Mouse (Mus musculus) C2C12 (cell line): ENCODE measurements around the gene Serpinf2. TPM values are rescaled to one million over a fixed set of nuclear protein-coding genes. Genes with fewer than 3 reads are reported as not detected.
A peak's percentile ranks its signal among the peaks of the same experiment; 100 is the strongest.

Experiments
- H3K27me3 ChIP-seq: one replicate; pipeline ENCODE4 v1.6.1; 2011; ENCODE audit not compliant: control insufficient read depth, insufficient read depth, insufficient read length
- H3K36me3 ChIP-seq: one replicate; pipeline ENCODE4 v1.6.1; 2011; ENCODE audit not compliant: control insufficient read depth, insufficient read depth
- H3K4me3 ChIP-seq: one replicate; pipeline ENCODE4 v1.5.1; 2011; ENCODE audit warnings: mild to moderate bottlenecking, control low read depth; ENCODE audit not compliant: poor library complexity, insufficient read depth, severe bottlenecking
- H3K79me2 ChIP-seq: one replicate; pipeline ENCODE4 v1.6.1; 2011; ENCODE audit not compliant: control insufficient read depth, insufficient read depth
- H3K79me3 ChIP-seq: one replicate; pipeline ENCODE4 v1.6.1; 2011; ENCODE audit warnings: low read depth, control low read depth
- H3ac ChIP-seq: one replicate; pipeline ENCODE3; 2011; ENCODE audit warnings: low read depth; ENCODE audit not compliant: control insufficient read depth, insufficient read length
- CEBPB ChIP-seq: IDR thresholded peaks from one replicate; pipeline ENCODE4 v1.6.1; 2011; ENCODE audit warnings: low read depth, mild to moderate bottlenecking, control low read depth, moderate library complexity
- CTCF ChIP-seq: IDR thresholded peaks from one replicate; pipeline ENCODE4 v1.5.1; 2011; ENCODE audit not compliant: control insufficient read depth, insufficient read depth, insufficient read length
- FOSL1 ChIP-seq: IDR thresholded peaks from one replicate; pipeline ENCODE4 v1.8.0; 2011; ENCODE audit warnings: mild to moderate bottlenecking, low read length; ENCODE audit not compliant: poor library complexity, insufficient read depth, severe bottlenecking
- MAX ChIP-seq: IDR thresholded peaks from one replicate; pipeline ENCODE4 v1.6.1; 2011; ENCODE audit warnings: mild to moderate bottlenecking, control low read depth
- MYOD1 ChIP-seq: IDR thresholded peaks from one replicate; pipeline ENCODE4 v1.6.1; 2011; ENCODE audit warnings: low read depth; ENCODE audit not compliant: control insufficient read depth, insufficient read length
- MYOG ChIP-seq: IDR thresholded peaks from one replicate; pipeline ENCODE4 v1.6.1; 2011; ENCODE audit not compliant: control insufficient read depth, insufficient read length; ENCODE audit errors: extremely low read depth
- USF1 ChIP-seq: IDR thresholded peaks from one replicate; pipeline ENCODE4 v1.6.1; 2011; ENCODE audit warnings: low read depth, mild to moderate bottlenecking, control low read depth, moderate library complexity
- polyA plus RNA-seq: library from polyadenylated mRNA; unstranded; fragments of >200 nt; fragmentation: generic; extraction: Trizol; gene quantifications from one replicate; pipeline ENCODE4 v1.2.1, GENCODE M21; 2012; ENCODE audit warnings: missing spikeins

Gene Serpinf2
- polyA plus RNA-seq, 1 experiment = 0.07 TPM

DNA sequence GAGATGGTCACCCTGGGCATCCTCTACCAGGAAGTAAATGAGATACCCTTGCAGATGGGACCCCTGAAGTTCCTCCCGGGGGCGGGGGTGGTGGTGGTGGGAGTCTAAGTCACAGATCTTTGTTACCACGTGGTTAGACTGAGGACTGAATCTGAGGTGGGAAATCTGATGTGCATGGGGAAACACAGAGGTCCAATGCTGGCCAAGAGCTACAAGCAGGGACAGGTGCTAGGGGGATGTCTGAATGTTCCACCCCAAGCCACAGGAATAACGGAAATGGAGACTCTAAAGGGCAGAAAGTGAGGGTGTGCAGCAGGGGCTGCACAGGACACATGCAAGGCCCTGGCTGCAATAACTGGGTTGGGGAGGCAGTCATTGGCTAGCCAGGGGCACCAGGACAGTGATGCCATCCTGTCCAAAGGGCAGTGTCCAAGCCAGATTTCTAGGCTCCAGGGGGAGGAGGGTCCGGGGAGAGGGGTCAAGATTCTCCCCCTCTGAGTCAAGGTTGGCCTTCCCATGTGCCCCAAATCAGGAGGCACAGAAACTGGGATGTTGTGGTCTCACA, 18.5 kb downstream of the Serpinf2 start:
- Histone ChIP-seq H3K4me3 (peak overlapping the region; percentile 59), H3K79me2 (peaks cover 47% of the 10 kb centered on the region)
- TF ChIP-seq USF1 (no peak), MAX (no peak), MYOD1 (peak; percentile 45), FOSL1 (no peak)

DNA sequence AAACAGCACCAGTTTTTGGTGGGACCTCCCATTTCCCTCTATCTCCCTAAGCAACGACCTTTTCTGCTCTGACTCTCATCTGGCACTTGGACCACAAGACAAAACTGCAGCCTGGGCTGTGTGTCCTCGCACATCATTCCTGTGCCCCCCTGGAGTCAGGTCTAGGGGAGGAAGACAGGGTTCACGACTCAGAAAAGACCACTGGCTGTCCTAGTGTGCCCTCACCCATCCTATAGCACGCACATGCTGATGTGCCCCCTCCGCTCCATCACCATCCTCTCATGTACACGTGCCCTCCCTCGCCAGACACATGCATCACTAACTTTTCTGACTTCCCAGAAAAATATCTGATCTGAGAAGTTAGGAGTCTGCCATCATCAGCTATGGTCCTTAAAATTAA, 19.4 kb downstream of the Serpinf2 start:
- H3K36me3 ChIP-seq = peaks cover 17% of the 10 kb centered on the region
- no peak overlapping the region for H3ac ChIP-seq
- H3K27me3 ChIP-seq = no peaks in the 10 kb centered on the region
- H3K79me3 ChIP-seq = peaks cover 25% of the 10 kb centered on the region
- no peak overlapping the region for H3K4me3 ChIP-seq
- peaks cover 47% of the 10 kb centered on the region for H3K79me2 ChIP-seq
- TF ChIP-seq CEBPB (no peak), MYOD1 (no peak), FOSL1 (no peak), MAX (no peak), USF1 (no peak), CTCF (no peak), MYOG (no peak)

More for the DNA sequence above, 18.5 kb downstream of the Serpinf2 start:
- Histone ChIP-seq H3ac (peak overlapping the region; percentile 91), H3K79me3 (peaks cover 25% of the 10 kb centered on the region), H3K27me3 (no peaks in the 10 kb centered on the region), H3K36me3 (peaks cover 16% of the 10 kb centered on the region)

- Histone ChIP-seq H3ac (no peak overlapping the region), H3K79me3 (peaks cover 19% of the 10 kb centered on the region), H3K79me2 (peaks cover 32% of the 10 kb centered on the region), H3K27me3 (no peaks in the 10 kb centered on the region), H3K36me3 (peaks cover 50% of the 10 kb centered on the region), H3K4me3 (no peak overlapping the region)
- TF ChIP-seq CTCF (no peak), FOSL1 (no peak), MAX (no peak), CEBPB (no peak), USF1 (no peak), MYOG (no peak), MYOD1 (no peak)
Measured at GRCm38 (mm10) chr11:75415994-75416393, 23.4 kb downstream of the Serpinf2 start.

DNA sequence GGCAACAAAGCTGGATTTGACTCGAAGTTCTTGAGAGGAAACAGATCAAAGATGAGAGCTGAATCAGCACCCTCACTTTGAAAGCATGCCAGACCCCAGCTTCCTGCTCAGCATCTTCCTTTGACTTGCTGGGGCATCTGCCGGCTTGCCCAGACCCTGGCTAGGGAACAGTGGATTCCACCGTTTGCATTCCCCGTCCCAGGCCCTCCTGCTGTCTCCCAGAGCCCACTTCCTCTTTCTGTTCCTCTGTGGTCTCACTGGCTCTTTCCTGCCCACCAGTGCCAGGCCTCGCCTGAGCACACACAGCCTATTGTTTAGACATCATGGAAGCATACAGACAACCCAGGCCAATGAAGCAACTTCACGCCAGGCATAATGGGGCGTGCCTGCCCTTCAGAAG, 24.3 kb downstream of the Serpinf2 start:
- TF ChIP-seq USF1 (no peak), CTCF (no peak), FOSL1 (no peak), MAX (no peak)
- Histone ChIP-seq H3K79me2 (peaks cover 23% of the 10 kb centered on the region), H3K4me3 (no peak overlapping the region), H3K36me3 (peaks cover 58% of the 10 kb centered on the region), H3K27me3 (no peaks in the 10 kb centered on the region), H3ac (no peak overlapping the region), H3K79me3 (peaks cover 10% of the 10 kb centered on the region)

- no peak overlapping the region for H3ac ChIP-seq
- no peak for TF ChIP-seq MYOG
- TF ChIP-seq MYOD1 = no peak
- TF ChIP-seq USF1 = no peak
- no peak for TF ChIP-seq MAX
- no peak for TF ChIP-seq FOSL1
- TF ChIP-seq CEBPB = no peak
- TF ChIP-seq CTCF = no peak
- H3K36me3 ChIP-seq = peaks cover 52% of the 10 kb centered on the region
Measured at GRCm38 (mm10) chr11:75410591-75410990, 28.8 kb downstream of the Serpinf2 start.

GRCm38 (mm10) chr11:75409679-75410575, 29.5 kb downstream of the Serpinf2 start:
- Histone ChIP-seq H3K36me3 (peaks cover 54% of the 10 kb centered on the region), H3ac (no peak overlapping the region), H3K27me3 (no peaks in the 10 kb centered on the region), H3K4me3 (no peak overlapping the region), H3K79me3 (peaks cover 1% of the 10 kb centered on the region), H3K79me2 (peaks cover under 1% of the 10 kb centered on the region)
- no peak for TF ChIP-seq MAX
- no peak for TF ChIP-seq FOSL1
- TF ChIP-seq MYOD1 = no peak
- no peak for TF ChIP-seq CEBPB
- TF ChIP-seq USF1 = no peak
- no peak for TF ChIP-seq CTCF
- no peak for TF ChIP-seq MYOG

More at GRCm38 (mm10) chr11:75410591-75410990, 28.8 kb downstream of the Serpinf2 start:
- Histone ChIP-seq H3K79me3 (no peaks in the 10 kb centered on the region), H3K79me2 (no peaks in the 10 kb centered on the region), H3K27me3 (no peaks in the 10 kb centered on the region), H3K4me3 (no peak overlapping the region)
